Mouse (Mus musculus): ENCODE data around the gene Lrrc59.

GRCm38 (mm10) chr11:94615494-94615893 is 14.1 kb upstream of the Lrrc59 start:
- TF ChIP-seq CTCF (IDR thresholded peaks at IDR 0.05; ENCODE audit: low read depth) (no peak), EP300 (IDR thresholded peaks at IDR 0.05; ENCODE audit: low read depth) (no peak)
